Mouse (Mus musculus) adrenal gland, adult (tissue): ENCODE measurements around the gene Astn2.

ENCODE experiments used
- DNase-seq, 2 experiments: peaks; one replicate each; pipeline ENCODE4 v3.0.0; 2022 to 2023; ENCODE audit warnings: low spot score in 1 of 2; ENCODE audit not compliant: inconsistent age in 2 of 2

The Astn2 gene

DNA sequence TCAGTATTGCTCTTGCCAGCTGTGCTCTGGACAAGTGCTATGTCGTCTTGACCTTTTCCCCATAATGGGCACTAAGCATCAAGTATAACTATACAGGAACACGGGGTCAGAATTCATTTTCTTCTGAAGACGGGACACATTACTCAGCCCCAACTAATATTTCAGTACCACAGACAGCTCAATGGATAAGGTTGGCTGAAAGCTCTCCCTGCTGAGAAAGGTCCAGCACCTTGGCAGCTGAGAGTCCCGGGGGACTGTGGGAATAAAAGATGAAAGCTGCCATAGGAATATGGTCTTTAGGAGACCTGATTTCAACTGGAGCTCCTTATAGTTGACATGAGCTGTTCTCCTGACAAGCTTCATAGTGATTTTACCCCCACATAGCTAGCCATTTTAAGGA, 421.5 kb downstream of the Astn2 start:
- peak in 1 of 2 experiments; percentile 22 for DNase-seq

GRCm38 (mm10) chr4:65976251-65976650, 428.2 kb downstream of the Astn2 start:
- no peak for DNase-seq

GRCm38 (mm10) chr4:65972395-65972794, 432.0 kb downstream of the Astn2 start:
- no peak for DNase-seq

- DNase-seq: no peak
Measured at GRCm38 (mm10) chr4:65969318-65969717, 435.1 kb downstream of the Astn2 start.

DNA sequence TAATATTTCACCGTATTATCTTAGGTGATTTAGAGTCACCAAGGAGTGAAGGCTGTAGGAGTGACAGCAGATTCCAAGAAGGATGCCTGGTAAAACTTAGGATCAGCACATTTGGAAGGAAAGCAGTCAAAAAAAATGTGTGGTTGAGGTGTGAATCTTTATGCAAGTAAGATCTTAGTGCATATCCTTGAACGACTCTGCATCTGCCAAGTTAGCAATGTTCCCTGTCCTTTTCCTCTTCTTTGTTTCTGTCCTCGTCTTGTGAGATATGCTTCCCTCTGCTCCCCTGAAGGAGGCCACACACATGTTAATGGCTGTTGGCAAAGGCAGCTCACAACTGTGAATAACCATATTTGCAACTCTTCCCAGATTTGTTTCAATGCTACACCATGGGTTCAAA, 439.8 kb downstream of the Astn2 start:
- DNase-seq: no peak

DNA sequence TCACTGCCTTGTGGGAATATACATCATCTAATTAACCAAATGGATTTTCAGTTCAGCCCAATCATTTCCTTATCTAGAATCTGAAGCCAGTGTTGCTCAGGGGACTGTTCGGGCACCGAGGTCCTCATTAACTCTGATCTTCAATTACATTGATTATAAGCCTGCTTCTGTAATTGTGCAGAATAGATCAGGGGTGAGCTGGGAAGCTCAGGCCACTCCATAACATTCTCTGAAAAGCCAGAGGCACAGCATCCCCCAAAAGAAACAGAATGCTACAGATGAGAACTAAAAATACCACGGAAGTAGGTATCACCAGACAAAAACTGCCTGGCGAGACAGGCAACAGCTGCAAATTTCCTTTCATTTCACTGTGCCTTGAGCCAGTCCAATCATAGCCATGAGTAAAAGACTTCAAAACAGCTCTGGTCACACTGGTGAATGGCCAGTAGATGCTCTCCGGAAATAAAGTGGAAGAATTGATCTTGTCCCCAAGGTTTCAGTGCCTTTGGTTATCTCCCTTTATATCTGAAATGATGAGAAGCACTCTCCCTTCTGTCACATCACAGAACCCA, 445.1 kb downstream of the Astn2 start:
- no peak for DNase-seq

- DNase-seq: no peak
Measured at GRCm38 (mm10) chr4:65958369-65959187, 445.8 kb downstream of the Astn2 start.

DNA sequence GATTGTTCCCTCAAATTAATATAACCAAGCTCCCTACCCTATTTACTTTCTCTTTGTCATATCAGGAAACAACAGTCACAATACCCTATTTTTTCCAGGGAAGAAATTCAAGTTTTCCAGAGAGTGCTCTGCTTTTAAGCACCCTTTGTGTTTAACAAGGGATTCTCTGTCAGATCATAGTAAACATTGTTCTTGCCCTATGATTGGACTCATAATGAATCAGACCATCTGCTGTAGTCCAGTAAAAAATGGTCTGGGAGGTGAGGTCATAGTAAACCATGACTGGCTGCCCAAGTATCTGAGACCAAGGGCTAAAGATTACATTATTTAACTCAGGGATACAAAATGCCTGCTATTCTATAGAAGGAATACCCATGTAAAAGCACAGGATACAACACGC, 452.5 kb downstream of the Astn2 start:
- DNase-seq: no peak

- no peak for DNase-seq
Measured at GRCm38 (mm10) chr4:65947141-65947649, 457.2 kb downstream of the Astn2 start.

GRCm38 (mm10) chr4:65946021-65946420, 458.4 kb downstream of the Astn2 start:
- DNase-seq: no peak

DNA sequence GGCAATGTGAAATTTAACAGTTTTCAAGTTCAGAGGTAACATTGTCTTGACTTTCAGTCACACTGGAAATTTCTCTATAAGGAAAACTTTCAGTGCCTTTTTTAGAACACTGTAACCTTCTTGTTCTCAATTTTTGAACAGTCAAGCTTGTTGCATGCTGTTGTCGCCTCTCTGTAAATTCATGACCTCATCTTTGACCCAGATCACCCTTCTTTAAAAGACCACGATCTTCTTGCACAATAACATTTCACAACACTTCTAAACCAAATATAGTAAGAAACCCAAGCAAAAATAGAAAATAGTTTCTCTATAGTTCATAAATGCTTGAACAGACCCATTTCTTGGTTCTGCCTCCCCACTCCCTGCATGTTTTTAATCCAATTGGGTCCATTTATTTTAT, 473.5 kb downstream of the Astn2 start:
- no peak for DNase-seq

DNA sequence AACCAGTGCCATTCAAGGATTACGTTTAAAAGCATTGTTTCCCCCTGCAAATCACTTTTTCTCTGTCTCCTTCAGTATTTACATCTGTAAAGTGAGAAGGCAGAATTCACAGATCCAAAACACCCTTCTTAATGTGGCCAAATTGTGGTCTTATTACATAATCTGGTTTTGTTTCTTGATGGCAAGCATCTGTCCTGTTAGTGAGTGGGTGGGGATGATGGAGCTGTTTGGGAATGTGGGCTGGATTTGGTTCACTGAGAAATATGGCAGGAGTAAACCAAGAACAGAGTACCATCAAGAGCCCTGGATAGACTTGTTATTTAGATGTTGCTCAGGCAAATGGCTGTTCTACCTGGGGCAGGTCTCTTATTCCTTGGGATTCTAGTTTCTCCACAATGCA, 484.1 kb downstream of the Astn2 start:
- DNase-seq: no peak

- peak in 1 of 2 experiments; percentile 23 for DNase-seq
Measured at GRCm38 (mm10) chr4:65916027-65917008, 488.1 kb downstream of the Astn2 start.

DNA sequence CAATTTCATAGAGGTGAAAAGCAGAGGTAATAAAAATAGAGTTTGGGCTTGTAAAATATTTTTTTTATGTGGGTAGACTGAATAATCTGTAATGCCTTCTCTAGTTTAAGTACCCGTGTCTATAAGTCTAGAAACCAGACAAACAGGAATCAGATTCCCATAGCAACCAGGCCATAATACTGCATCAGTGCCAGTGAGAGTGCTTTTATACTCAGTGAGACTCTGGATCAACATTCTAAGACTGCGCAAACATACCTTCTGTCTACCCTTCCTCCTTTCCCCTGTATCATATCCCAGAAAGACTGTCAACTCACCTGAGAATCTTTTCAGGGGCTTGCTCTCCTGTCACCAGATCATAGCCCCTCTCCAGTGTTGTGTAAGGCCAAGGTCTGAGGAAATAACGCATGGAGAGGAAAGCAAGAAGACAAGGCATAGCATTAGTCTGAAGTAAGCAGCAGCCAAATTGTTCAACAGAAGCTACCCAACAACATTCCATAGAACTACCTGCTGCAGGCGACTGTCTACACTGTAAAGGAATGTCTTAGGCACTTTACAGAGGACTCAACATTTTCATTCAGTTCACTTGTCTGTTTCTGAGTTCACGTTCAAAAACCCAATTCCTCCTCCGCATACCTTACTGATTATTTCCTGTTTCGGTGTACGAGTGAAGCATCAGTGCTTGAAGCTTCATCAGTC, 492.0 kb downstream of the Astn2 start:
- no peak for DNase-seq

GRCm38 (mm10) chr4:65907660-65908059, 496.8 kb downstream of the Astn2 start:
- no peak for DNase-seq

- no peak for DNase-seq
Measured at GRCm38 (mm10) chr4:65904963-65905362, 499.4 kb downstream of the Astn2 start.

- peak in 1 of 2 experiments; percentile 18 for DNase-seq
Measured at GRCm38 (mm10) chr4:65896092-65897027, 508.1 kb downstream of the Astn2 start.

GRCm38 (mm10) chr4:65888332-65888993, 515.9 kb downstream of the Astn2 start:
- no peak for DNase-seq

- DNase-seq: no peak
Measured at GRCm38 (mm10) chr4:65886862-65887261, 517.5 kb downstream of the Astn2 start.
